Mouse (Mus musculus) retina, postnatal 1 day (tissue): ENCODE results near the gene Tmem108.
A peak's percentile ranks its signal among the peaks of the same experiment; 100 is the strongest.

Source experiments
- DNase-seq: peaks from one replicate; pipeline ENCODE4 v3.0.0-alpha.2; 2012

Tmem108 gene

GRCm38 (mm10) chr9:103761647-103762084 is at the start of gene Tmem108:
Tmem108 (minus strand) TSS chr9:103761837.
- peak; percentile 95 for DNase-seq

GRCm38 (mm10) chr9:103789029-103789428 is 27.4 kb upstream of the Tmem108 start:
- DNase-seq: no peak

- no peak for DNase-seq
Observed at GRCm38 (mm10) chr9:103784156-103784555, 22.5 kb upstream of the Tmem108 start.

GRCm38 (mm10) chr9:103783276-103783675 is 21.6 kb upstream of the Tmem108 start:
- DNase-seq: no peak

GRCm38 (mm10) chr9:103782306-103782705 is 20.7 kb upstream of the Tmem108 start:
- DNase-seq: no peak

- no peak for DNase-seq
Observed at GRCm38 (mm10) chr9:103781407-103781806, 19.8 kb upstream of the Tmem108 start.

GRCm38 (mm10) chr9:103780598-103780997 is 19.0 kb upstream of the Tmem108 start:
- DNase-seq: no peak

- no peak for DNase-seq
Observed at GRCm38 (mm10) chr9:103778185-103778584, 16.5 kb upstream of the Tmem108 start.

- DNase-seq: no peak
Observed at GRCm38 (mm10) chr9:103761151-103761571, 476 bp downstream of the Tmem108 start.

- DNase-seq: no peak
Observed at GRCm38 (mm10) chr9:103760356-103760755, 1.3 kb downstream of the Tmem108 start.

GRCm38 (mm10) chr9:103759829-103760228 is 1.8 kb downstream of the Tmem108 start:
- DNase-seq: no peak

- peak; percentile 92 for DNase-seq
Observed at GRCm38 (mm10) chr9:103758930-103759695, 2.5 kb downstream of the Tmem108 start.

GRCm38 (mm10) chr9:103758246-103758645 is 3.4 kb downstream of the Tmem108 start:
- no peak for DNase-seq

- no peak for DNase-seq
Observed at GRCm38 (mm10) chr9:103752618-103753017, 9.0 kb downstream of the Tmem108 start.

- DNase-seq: peak; percentile 29
Observed at GRCm38 (mm10) chr9:103751568-103751967, 10.1 kb downstream of the Tmem108 start.

GRCm38 (mm10) chr9:103750491-103750890 is 11.1 kb downstream of the Tmem108 start:
- no peak for DNase-seq

GRCm38 (mm10) chr9:103746598-103746997 is 15.0 kb downstream of the Tmem108 start:
- DNase-seq: no peak

- no peak for DNase-seq
Observed at GRCm38 (mm10) chr9:103740145-103740544, 21.5 kb downstream of the Tmem108 start.

- no peak for DNase-seq
Observed at GRCm38 (mm10) chr9:103739062-103739461, 22.6 kb downstream of the Tmem108 start.

- DNase-seq: no peak
Observed at GRCm38 (mm10) chr9:103729716-103730115, 31.9 kb downstream of the Tmem108 start.

GRCm38 (mm10) chr9:103726751-103727462 is 34.7 kb downstream of the Tmem108 start:
- DNase-seq: peak; percentile 57

GRCm38 (mm10) chr9:103725497-103725896 is 36.1 kb downstream of the Tmem108 start:
- no peak for DNase-seq

- no peak for DNase-seq
Observed at GRCm38 (mm10) chr9:103721486-103721885, 40.2 kb downstream of the Tmem108 start.

- no peak for DNase-seq
Observed at GRCm38 (mm10) chr9:103721081-103721480, 40.6 kb downstream of the Tmem108 start.
